Mouse (Mus musculus) heart, embryonic 13.5 days (tissue): Measurements from ENCODE around the gene Atf5. TPM values are rescaled to one million over a fixed set of nuclear protein-coding genes. Genes with fewer than 3 reads are reported as not detected.

Experiments
- ATAC-seq: fragments of 200-750 bp; cut with Nextera tagmentation; 2 replicates; pipeline ENCODE4 v1.8.0; 2017; ENCODE audit warnings: moderate TSS enrichment; ENCODE audit not compliant: insufficient number of reproducible peaks, low FRiP score, low TSS enrichment; ENCODE audit errors: extremely low read depth
- H3K27ac ChIP-seq: fragments of 300-500 bp; sonication (generic); replicated peaks from 2 replicates; pipeline ENCODE4 v1.5.1; 2015; ENCODE audit warnings: moderate library complexity, mild to moderate bottlenecking, inconsistent platforms
- H3K27me3 ChIP-seq: fragments of 300-500 bp; sonication (generic); replicated peaks from 2 replicates; pipeline ENCODE4 v1.6.1; 2015; ENCODE audit warnings: mild to moderate bottlenecking, inconsistent platforms
- H3K36me3 ChIP-seq: fragments of 300-500 bp; sonication (generic); 2 replicates; pipeline ENCODE4 v1.6.1; 2015; ENCODE audit warnings: mild to moderate bottlenecking, inconsistent platforms
- H3K4me1 ChIP-seq: fragments of 300-500 bp; sonication (generic); 2 replicates; pipeline ENCODE4 v1.6.1; 2015; ENCODE audit warnings: inconsistent platforms
- H3K4me2 ChIP-seq: fragments of 300-500 bp; sonication (generic); 2 replicates; pipeline ENCODE4 v1.6.1; 2015; ENCODE audit warnings: inconsistent platforms, mild to moderate bottlenecking, moderate library complexity
- H3K4me3 ChIP-seq: fragments of 300-500 bp; sonication (generic); 2 replicates; pipeline ENCODE4 v1.5.1; 2015; ENCODE audit warnings: moderate library complexity, mild to moderate bottlenecking, inconsistent platforms
- H3K9ac ChIP-seq: fragments of 300-500 bp; sonication (generic); 2 replicates; pipeline ENCODE4 v1.6.1; 2015; ENCODE audit warnings: inconsistent platforms, mild to moderate bottlenecking, moderate library complexity
- H3K9me3 ChIP-seq: fragments of 300-500 bp; sonication (generic); 2 replicates; pipeline ENCODE4 v1.6.1; 2016; ENCODE audit warnings: inconsistent platforms
- WGBS: fragments of 180-500 bp; shearing (Covaris S2); methylation state at CpG from one replicate; pipeline ENCODE4 v1.1.7; 2015; ENCODE audit warnings: mixed read lengths; 5-methylcytosine and 5-hydroxymethylcytosine counted together
- polyA plus RNA-seq: library from polyadenylated mRNA; unstranded; fragments of >200 nt; fragmentation: Nextera tagmentation; extraction: Ambion mirVana; gene quantifications from 2 replicates; pipeline ENCODE4 v1.2.1, GENCODE M21; 2015

The Atf5 gene
- polyA plus RNA-seq: 2.4 and 2.7 TPM in 2 replicates

GRCm38 (mm10) chr7:44816470-44817021 is at the start of gene Atf5:
Atf5 (minus strand) TSS chr7:44816658.
- Histone ChIP-seq H3K9ac (peak within 1 kb of the TSS; percentile 98), H3K4me2 (peak within 1 kb of the TSS; percentile 86), H3K36me3 (peaks cover 29% of the 10 kb centered on the region), H3K4me3 (peak within 1 kb of the TSS; percentile 90), H3K4me1 (peaks cover 53% of the 10 kb centered on the region), H3K9me3 (no peaks in the 10 kb centered on the region), H3K27me3 (no peaks in the 10 kb centered on the region), H3K27ac (peak within 1 kb of the TSS; percentile 99)
- WGBS: under 1% methylated on average over 57 of the region's 57 CpGs
- peak; percentile 9; the same call in 1 of the 2 replicates for ATAC-seq

DNA sequence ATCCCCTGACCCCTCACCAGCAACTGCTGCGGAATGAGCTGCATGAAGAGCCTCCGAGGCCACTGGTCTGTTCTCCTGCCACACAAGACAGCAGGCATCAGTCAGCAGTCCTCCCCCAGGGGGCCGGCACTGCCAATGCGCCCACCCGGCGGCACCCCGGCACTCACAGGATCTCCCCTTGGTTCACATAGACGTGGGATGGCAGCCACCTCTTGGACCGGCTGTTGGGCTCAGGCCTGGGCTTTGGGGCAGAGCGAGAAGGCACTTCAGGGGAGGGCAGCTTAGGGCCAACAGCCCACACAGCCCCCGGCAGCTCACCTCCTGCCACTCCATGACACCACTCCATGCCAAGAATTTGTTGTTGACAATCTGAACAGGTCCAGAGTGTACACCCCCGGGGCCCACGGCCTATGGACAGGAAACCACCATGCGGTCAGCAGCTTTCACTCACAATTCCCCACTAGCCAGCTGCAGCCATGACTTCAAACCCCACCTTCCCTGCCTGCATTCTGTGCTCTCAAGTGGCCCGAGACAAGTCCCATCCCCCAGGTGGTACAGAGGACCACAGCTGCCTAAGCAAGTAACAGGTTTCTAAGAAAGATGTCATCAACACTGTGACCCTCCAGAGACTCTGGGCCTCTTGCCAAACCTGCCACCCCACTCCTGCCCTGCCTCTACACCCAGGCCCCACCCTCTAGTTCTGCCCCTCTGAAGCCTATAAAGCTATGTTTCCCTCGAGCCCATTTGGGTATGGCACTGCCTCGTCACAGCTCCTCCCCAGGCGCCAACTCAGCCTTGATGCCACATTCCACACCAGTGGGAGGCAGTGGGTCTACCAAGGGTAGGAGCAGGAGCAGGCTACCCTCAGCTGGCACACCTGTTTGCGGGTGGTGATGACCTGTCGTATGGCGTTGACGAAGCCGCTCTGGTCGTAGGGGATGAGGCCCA is 48.4 kb upstream of the Atf5 start:
- H3K4me1 ChIP-seq: peaks cover 61% of the 10 kb centered on the region
- 70% methylated on average over 24 of the region's 24 CpGs for WGBS
- H3K9me3 ChIP-seq: no peaks in the 10 kb centered on the region
- peak overlapping the region; percentile 77 for H3K27ac ChIP-seq
- peaks cover 51% of the 10 kb centered on the region for H3K36me3 ChIP-seq
- no peaks in the 10 kb centered on the region for H3K27me3 ChIP-seq
- H3K9ac ChIP-seq: peak overlapping the region; percentile 98
- no peak overlapping the region for H3K4me3 ChIP-seq
- H3K4me2 ChIP-seq: peak overlapping the region; percentile 92
- ATAC-seq: no peak

- peak overlapping the region; percentile 98; the same call in 1 of the 2 replicates for H3K9ac ChIP-seq
- no peaks in the 10 kb centered on the region for H3K9me3 ChIP-seq
- H3K27me3 ChIP-seq: no peaks in the 10 kb centered on the region
- no peak for ATAC-seq
- H3K4me1 ChIP-seq: peaks cover 61% of the 10 kb centered on the region
- no peak overlapping the region for H3K4me2 ChIP-seq
- H3K4me3 ChIP-seq: no peak overlapping the region
- H3K27ac ChIP-seq: peak overlapping the region; percentile 77
- WGBS: 83% methylated on average over 11 of the region's 11 CpGs
- peaks cover 58% of the 10 kb centered on the region for H3K36me3 ChIP-seq
These were observed 47.6 kb upstream of the Atf5 start for GRCm38 (mm10) chr7:44863982-44864494.

DNA sequence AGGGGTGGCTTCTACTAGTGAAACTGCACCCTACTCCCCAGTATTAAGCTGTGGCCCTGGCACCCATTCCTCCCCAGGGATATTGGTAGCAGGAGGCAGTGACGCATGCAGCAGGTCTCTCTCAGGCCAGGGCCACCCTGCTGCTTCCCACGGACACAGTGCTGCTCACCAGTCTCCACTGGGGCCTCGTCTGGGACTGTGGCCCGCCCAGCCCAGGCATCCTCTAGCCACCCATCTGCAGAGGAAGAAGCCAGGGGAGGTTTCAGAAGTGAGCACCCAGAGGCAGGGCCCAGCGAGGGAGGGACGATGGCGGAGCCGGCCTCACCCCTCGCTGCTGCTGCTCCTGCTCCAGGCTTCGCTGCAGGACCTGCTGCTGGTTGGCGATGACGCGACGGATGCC is 46.8 kb upstream of the Atf5 start:
- Histone ChIP-seq H3K4me3 (no peak overlapping the region), H3K9ac (no peak overlapping the region), H3K27ac (no peak overlapping the region), H3K4me1 (peaks cover 62% of the 10 kb centered on the region), H3K4me2 (no peak overlapping the region), H3K36me3 (peaks cover 59% of the 10 kb centered on the region), H3K9me3 (no peaks in the 10 kb centered on the region), H3K27me3 (no peaks in the 10 kb centered on the region)
- 84% methylated on average over 14 of the region's 14 CpGs for WGBS
- ATAC-seq: no peak

DNA sequence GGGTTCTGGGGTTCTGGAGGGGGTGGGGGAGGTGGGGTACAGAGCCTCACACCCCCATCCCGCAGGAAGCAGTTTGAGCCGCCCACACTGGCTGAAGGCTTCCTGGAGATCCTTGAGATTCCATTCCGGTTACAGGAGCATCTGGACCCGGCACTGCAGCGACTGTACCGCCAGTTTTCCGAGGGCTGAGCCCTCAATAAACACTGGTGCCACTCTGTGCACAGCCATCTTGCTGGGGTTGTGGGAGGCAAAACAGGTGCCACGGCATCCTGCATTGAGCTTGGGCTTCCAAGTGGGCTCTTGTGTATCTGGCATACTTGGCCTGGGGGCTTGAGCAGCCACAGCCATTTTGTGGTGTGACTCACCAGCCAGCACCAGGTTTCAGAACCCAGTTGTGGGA is 46.0 kb upstream of the Atf5 start:
- H3K4me1 ChIP-seq: peaks cover 62% of the 10 kb centered on the region
- no peak overlapping the region for H3K27ac ChIP-seq
- WGBS: 80% methylated on average over 8 of the region's 8 CpGs
- H3K27me3 ChIP-seq: no peaks in the 10 kb centered on the region
- H3K36me3 ChIP-seq: peaks cover 59% of the 10 kb centered on the region
- no peak overlapping the region for H3K4me2 ChIP-seq
- ATAC-seq: no peak
- no peaks in the 10 kb centered on the region for H3K9me3 ChIP-seq
- no peak overlapping the region for H3K9ac ChIP-seq
- no peak overlapping the region for H3K4me3 ChIP-seq

DNA sequence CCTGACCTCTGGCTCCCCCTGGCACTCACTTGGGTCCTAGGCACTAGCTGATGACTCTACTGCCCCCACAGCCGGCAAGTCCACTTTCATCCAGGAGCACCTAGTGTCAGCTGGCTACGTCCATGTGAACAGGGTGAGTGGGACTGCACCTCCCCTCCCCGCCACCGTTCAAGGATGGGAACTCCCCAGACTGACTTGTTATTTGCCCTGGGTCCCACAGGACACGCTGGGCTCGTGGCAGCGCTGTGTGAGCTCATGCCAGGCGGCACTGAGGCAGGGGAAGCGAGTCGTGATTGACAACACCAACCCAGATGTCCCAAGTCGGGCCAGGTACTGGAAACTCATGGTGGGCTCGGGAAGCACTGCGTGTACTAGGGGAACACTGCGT is 45.0 kb upstream of the Atf5 start:
- peaks cover 56% of the 10 kb centered on the region for H3K4me1 ChIP-seq
- no peaks in the 10 kb centered on the region for H3K27me3 ChIP-seq
- H3K9me3 ChIP-seq: no peaks in the 10 kb centered on the region
- no peak overlapping the region for H3K4me2 ChIP-seq
- no peak overlapping the region for H3K4me3 ChIP-seq
- 0 out of 2 replicates have a peak overlapping the region, but pooled peaks have one; percentile 20 for H3K27ac ChIP-seq
- no peak overlapping the region for H3K9ac ChIP-seq
- H3K36me3 ChIP-seq: peaks cover 59% of the 10 kb centered on the region
- no peak for ATAC-seq
- WGBS: 82% methylated on average over 14 of the region's 14 CpGs

DNA sequence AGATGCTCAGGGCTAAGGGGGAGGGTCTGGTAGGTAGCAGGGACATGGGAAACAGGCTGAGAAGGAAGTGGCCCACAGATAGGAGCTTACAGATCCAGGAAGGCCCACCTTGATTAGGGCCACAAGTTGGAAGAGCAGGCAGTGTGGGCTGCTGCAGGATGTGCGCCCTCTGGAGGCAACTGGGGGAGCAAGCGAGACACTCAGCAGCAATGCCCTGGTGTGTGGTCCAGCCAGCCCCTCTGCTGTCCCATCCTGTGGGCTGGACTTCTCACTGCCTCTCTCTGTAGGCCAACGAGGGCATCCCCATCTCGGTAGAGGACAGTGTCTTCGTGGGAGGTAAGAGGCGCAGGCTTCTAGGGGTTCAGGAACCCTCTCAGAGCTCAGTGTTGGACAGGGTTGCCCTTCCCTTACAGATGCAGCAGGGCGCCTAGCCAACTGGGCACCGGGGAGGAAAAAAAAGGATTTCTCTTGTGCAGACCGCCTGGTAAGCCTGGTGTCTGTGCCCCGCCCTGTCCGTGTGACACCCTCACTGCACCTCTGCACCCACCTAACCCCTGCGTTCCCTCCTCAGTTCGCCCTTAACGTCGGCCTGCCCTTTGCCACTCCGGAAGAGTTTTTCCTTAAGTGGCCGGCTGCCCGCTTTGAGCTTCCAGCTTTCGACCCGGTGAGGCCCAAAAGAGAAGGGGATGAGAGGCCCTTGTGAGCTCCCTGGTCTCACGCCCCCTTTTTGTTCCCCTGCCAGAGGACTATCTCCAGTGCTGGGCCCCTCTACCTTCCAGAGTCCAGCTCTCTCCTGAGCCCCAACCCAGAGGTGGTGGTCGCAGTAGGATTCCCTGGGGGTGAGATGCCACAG is 44.3 kb upstream of the Atf5 start:
- Histone ChIP-seq H3K4me3 (peak overlapping the region; percentile 6; the same call in 1 of the 2 replicates), H3K27ac (peak overlapping the region; percentile 20; the same call in 1 of the 2 replicates), H3K4me1 (peaks cover 56% of the 10 kb centered on the region), H3K9ac (peak overlapping the region; percentile 44; the same call in 1 of the 2 replicates), H3K4me2 (no peak overlapping the region), H3K27me3 (no peaks in the 10 kb centered on the region), H3K9me3 (no peaks in the 10 kb centered on the region), H3K36me3 (peaks cover 59% of the 10 kb centered on the region)
- ATAC-seq: no peak
- 57% methylated on average over 22 of the region's 22 CpGs for WGBS

DNA sequence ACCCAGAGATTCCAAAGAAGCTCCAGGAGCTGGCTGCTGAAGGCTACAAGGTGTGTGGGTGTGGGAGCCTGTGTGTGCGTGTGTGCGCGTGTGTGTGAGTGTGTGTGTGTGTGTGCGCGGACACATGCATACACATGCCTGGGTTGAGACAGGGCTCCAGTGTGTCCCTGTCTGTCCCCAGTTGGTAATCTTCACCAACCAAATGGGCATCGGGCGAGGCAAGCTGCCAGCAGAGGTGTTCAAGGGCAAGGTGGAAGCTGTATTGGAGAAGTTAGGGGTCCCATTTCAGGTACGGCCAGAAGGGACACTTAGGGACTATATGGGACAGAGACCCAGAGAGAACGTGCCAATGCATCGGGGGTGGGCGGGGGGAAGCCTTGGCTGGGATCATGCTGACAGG is 43.4 kb upstream of the Atf5 start:
- Histone ChIP-seq H3K9me3 (no peaks in the 10 kb centered on the region), H3K9ac (peak overlapping the region; percentile 7; the same call in 1 of the 2 replicates), H3K27me3 (no peaks in the 10 kb centered on the region), H3K36me3 (peaks cover 51% of the 10 kb centered on the region), H3K4me2 (no peak overlapping the region), H3K4me1 (peaks cover 56% of the 10 kb centered on the region), H3K27ac (no peak overlapping the region), H3K4me3 (no peak overlapping the region)
- 91% methylated on average over 11 of the region's 11 CpGs for WGBS
- no peak for ATAC-seq

GRCm38 (mm10) chr7:44857905-44858304 is 41.4 kb upstream of the Atf5 start:
- Histone ChIP-seq H3K27ac (peak overlapping the region; percentile 93), H3K4me2 (peak overlapping the region; percentile 87), H3K4me3 (peak overlapping the region; percentile 88), H3K9ac (peak overlapping the region; percentile 94), H3K27me3 (no peaks in the 10 kb centered on the region), H3K4me1 (peaks cover 62% of the 10 kb centered on the region), H3K9me3 (no peaks in the 10 kb centered on the region), H3K36me3 (peaks cover 35% of the 10 kb centered on the region)
- no peak for ATAC-seq
- 25% methylated on average over 8 of the region's 8 CpGs for WGBS

GRCm38 (mm10) chr7:44857042-44857552 is 40.6 kb upstream of the Atf5 start, which contains the start of gene Pnkp:
Pnkp (plus strand) TSS chr7:44857139.
- peak within 1 kb of the TSS; percentile 94 for H3K9ac ChIP-seq
- H3K36me3 ChIP-seq: peaks cover 35% of the 10 kb centered on the region
- H3K9me3 ChIP-seq: no peaks in the 10 kb centered on the region
- peak; percentile 5; the same call in 1 of the 2 replicates for ATAC-seq
- no peaks in the 10 kb centered on the region for H3K27me3 ChIP-seq
- peaks cover 69% of the 10 kb centered on the region for H3K4me1 ChIP-seq
- H3K4me2 ChIP-seq: peak within 1 kb of the TSS; percentile 87
- H3K27ac ChIP-seq: peak within 1 kb of the TSS; percentile 93
- WGBS: under 1% methylated on average over 32 of the region's 32 CpGs
- peak within 1 kb of the TSS; percentile 88 for H3K4me3 ChIP-seq
